Mouse (Mus musculus) heart, embryonic 10.5 days (tissue): ENCODE measurements around the gene Ap3b2. TPM values are rescaled to one million over a fixed set of nuclear protein-coding genes. Genes with fewer than 3 reads are reported as not detected.
A peak's percentile ranks its signal among the peaks of the same experiment; 100 is the strongest.

Source experiments
- DNase-seq: peaks from one replicate; pipeline ENCODE4 v3.0.0-alpha.2; 2017; ENCODE audit warnings: low spot score
- H3K27ac ChIP-seq: fragments of 300-500 bp; sonication (generic); 2 replicates; pipeline ENCODE4 v1.5.1; 2016; ENCODE audit warnings: mild to moderate bottlenecking
- H3K27me3 ChIP-seq: fragments of 300-500 bp; sonication (generic); 2 replicates; pipeline ENCODE4 v1.6.1; 2016; ENCODE audit warnings: mild to moderate bottlenecking; ENCODE audit not compliant: poor library complexity, insufficient read depth, severe bottlenecking
- H3K36me3 ChIP-seq: fragments of 300-500 bp; sonication (generic); 2 replicates; pipeline ENCODE4 v1.6.1; 2016; ENCODE audit warnings: mild to moderate bottlenecking, moderate library complexity
- H3K4me1 ChIP-seq: fragments of 300-500 bp; sonication (generic); 2 replicates; pipeline ENCODE4 v1.6.1; 2016; ENCODE audit warnings: mild to moderate bottlenecking
- H3K4me3 ChIP-seq: fragments of 300-500 bp; sonication (generic); 2 replicates; pipeline ENCODE4 v1.5.1; 2016; ENCODE audit warnings: mild to moderate bottlenecking, moderate library complexity
- H3K9me3 ChIP-seq: fragments of 300-500 bp; sonication (generic); 2 replicates; pipeline ENCODE4 v1.6.1; 2016; ENCODE audit warnings: mild to moderate bottlenecking, moderate library complexity
- WGBS: fragments of 180-500 bp; shearing (Covaris S2); methylation state at CpG from one replicate; pipeline ENCODE4 v1.1.7; 2016; 5-methylcytosine and 5-hydroxymethylcytosine counted together
- microRNA counts: library from miRNA; unstranded; fragments of <30 nt; microRNA quantifications from one replicate; lab custom pipeline; 2017
- polyA plus RNA-seq: library from polyadenylated mRNA; unstranded; fragments of >200 nt; fragmentation: Nextera tagmentation; extraction: Ambion mirVana; gene quantifications from 2 replicates; pipeline ENCODE4 v1.2.1, GENCODE M21; 2016

Gene Ap3b2
- polyA plus RNA-seq, 1 experiment from 2014 or later = 16.8 TPM

DNA sequence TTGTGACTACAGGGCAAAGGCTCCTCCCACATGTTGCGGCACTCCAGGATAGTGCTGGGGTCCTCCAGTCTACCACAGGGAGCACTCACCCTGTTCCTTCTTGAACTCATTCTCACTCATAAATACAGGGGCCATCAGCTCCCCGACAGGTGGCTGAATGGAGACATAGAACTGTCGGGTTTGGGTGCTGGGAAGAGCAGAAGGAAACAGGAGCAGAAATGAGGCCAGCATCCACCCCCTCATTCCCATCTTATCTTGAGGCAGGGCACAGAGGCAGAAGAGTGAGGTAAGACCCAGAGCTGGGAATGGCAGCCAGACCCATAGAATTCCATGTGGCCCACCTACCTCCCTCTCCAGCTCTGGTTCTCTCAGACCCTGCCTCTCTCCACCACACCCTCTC, 30.9 kb downstream of the Ap3b2 start:
- Histone ChIP-seq H3K4me3 (no peak overlapping the region), H3K27ac (no peak overlapping the region), H3K9me3 (no peaks in the 10 kb centered on the region), H3K4me1 (no peaks in the 10 kb centered on the region), H3K36me3 (0 out of 2 replicates have a peak, but pooled peaks cover 2% of the 10 kb centered on the region), H3K27me3 (peaks cover 63% of the 10 kb centered on the region)
- no peak for DNase-seq
- WGBS = 73% methylated on average over 3 of the region's 3 CpGs

DNA sequence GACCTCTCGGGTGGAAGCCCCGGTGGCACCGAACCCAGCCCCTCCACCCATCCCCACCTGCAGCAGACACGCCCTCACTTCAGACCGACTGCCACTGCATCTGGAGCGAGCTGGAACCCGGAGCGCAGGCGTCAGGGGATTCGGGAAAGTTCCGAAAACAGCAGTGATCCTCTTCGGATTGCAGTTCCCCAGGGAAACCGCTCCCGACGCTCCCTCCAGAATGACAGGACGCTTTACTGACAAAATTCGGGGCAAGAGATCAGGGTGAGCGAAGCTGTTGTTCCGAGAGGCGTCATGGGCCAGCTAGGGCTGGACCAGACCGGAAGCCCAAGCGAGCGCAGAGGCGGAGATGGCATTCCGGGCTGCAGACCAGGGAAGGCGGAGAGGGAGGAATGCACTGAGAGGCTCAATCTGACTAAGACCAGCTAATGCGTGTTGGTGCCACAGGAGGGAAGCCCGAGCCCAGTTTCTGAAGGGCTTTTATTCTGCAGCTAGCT, 38.5 kb downstream of the Ap3b2 start, which contains the start of gene Cpeb1:
TSS of gene Cpeb1 (minus strand) at position 311 of the 497 bp plus-strand sequence.
- Histone ChIP-seq H3K4me3 (peak within 1 kb of the TSS; percentile 68), H3K9me3 (no peaks in the 10 kb centered on the region), H3K27ac (peak within 1 kb of the TSS; percentile 76), H3K4me1 (peaks cover 27% of the 10 kb centered on the region), H3K27me3 (peaks cover 90% of the 10 kb centered on the region), H3K36me3 (no peaks in the 10 kb centered on the region)
- DNase-seq = peak; percentile 83
- WGBS = 2% methylated on average over 28 of the region's 28 CpGs

DNA sequence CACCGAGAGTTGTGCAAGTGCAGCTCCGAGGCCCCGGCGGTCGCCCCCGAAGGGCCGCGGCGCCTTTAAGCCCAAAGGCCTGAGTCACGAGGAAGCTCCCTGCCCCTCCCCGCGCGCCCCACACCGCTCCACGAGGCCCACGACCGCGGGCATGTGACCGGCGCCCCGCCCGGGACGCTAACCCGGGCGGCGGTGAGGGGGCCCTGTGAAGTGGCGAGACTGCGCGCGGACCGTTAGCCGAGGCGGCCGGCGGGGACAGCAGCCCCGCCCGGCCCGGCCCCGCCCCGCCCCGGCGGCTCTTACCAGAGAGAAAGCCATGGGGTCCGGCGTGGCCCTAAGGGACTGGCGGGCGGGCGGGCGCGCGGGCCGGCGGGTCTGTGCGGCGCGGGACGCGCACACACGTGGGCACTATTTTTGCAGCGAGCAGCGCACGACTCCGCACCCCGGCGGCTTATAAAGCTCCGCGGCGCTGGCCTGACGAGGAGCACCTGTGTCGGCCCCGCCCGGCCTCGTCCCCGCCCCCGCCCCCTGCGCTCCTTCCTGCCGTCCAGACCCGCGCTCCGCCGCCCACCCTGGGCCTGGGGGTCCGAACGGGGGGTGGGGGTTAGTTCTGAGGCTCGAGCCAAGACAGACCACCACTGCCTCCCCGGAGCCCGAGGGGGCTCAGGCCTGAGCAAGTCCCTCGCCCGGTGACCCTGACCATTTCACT, 39.2 kb downstream of the Ap3b2 start:
- H3K27ac ChIP-seq = peak overlapping the region; percentile 76
- 1% methylated on average over 74 of the region's 87 CpGs for WGBS

DNA sequence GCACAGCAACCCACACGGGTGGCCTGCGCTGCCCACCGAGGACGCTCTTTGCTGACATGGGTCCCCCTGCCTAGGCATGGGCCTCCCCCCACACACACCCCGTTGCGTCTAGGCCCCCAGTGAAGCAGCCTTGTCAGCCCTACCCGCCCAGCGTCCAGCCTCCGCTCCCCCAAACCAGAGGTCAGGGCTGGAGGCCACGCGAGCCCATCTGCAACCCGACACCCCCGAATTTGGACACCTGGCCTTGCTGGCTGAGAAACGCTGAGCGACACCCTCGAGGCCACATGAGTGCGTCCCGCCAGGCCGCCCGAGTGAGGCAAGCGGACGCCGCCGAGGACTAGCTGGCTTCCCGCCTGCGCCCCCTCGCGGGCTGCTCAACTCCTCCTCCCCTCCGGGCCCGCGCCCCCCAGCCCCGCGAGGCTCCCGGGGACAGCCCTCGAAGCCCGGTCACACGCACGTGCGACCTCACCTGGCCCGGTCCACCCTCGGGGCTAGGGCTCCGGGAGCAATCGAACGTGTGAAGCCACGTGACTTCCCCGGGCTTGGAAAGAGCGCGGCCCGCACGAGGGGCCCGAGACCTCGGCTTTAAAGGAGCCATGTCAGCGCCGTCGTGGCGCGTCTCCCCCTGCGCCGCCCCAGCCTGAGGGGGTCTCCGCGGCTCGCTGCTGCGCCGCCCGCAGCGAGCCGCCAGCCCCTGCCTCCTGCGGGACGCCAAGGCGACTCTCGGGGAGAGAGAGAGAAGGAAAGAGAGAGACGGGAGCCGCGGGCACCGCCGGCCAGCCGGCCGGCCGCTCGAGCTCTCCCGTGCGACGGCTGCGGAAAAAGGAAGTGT, 40.1 kb downstream of the Ap3b2 start:
- Histone ChIP-seq H3K27ac (peak overlapping the region; percentile 76), H3K4me3 (peak overlapping the region; percentile 68), H3K36me3 (no peaks in the 10 kb centered on the region), H3K4me1 (peaks cover 27% of the 10 kb centered on the region), H3K9me3 (no peaks in the 10 kb centered on the region), H3K27me3 (peaks cover 85% of the 10 kb centered on the region)
- DNase-seq = no peak
- 6% methylated on average over 84 of the region's 84 CpGs for WGBS

More for the DNA sequence above, 39.2 kb downstream of the Ap3b2 start:
- no peak for DNase-seq
- H3K27me3 ChIP-seq = peaks cover 94% of the 10 kb centered on the region
- peak overlapping the region; percentile 68 for H3K4me3 ChIP-seq
- H3K4me1 ChIP-seq = peaks cover 27% of the 10 kb centered on the region
- H3K9me3 ChIP-seq = no peaks in the 10 kb centered on the region
- no peaks in the 10 kb centered on the region for H3K36me3 ChIP-seq

DNA sequence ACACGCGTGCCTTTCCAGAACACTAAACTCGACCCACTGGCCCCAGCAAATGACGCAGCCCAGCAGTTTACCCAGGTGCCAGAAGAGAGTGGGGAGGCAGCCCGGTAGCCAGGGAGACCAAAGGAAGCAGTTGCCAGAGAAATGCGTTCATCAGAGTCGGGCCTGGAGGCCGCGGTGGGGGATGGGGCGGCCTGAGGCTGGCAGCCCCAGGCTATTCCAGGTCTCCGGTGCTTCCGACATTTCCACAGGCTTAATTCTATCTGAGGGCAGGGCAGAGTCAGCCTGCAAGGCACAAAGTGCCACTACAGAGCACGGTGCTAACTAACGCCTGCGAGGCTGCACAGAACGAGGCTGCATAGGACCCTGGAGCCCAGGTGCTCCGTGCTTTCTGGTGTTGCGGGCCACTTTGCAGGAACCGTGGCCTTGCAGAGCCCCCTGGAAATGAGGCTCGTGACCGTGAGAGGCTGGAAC, 40.7 kb downstream of the Ap3b2 start:
- Histone ChIP-seq H3K4me3 (peak overlapping the region; percentile 68), H3K9me3 (no peaks in the 10 kb centered on the region), H3K36me3 (no peaks in the 10 kb centered on the region), H3K4me1 (peaks cover 27% of the 10 kb centered on the region), H3K27me3 (peaks cover 79% of the 10 kb centered on the region), H3K27ac (no peak overlapping the region)
- DNase-seq = no peak
- WGBS = 5% methylated on average over 21 of the region's 21 CpGs

MicroRNA genes within 50 kb of the gene (microRNA counts, 519-probe panel; counts per million panel counts)
- microRNA mmu-miR-1839-3p (lab: Ali Mortazavi, UCI) = not detected
- microRNA mmu-miR-1839-5p (lab: Ali Mortazavi, UCI) = 1,887 counts per million, percentile 3 among the panel's probes with 10 or more counts

Other genes with a start within 250 kb of the Ap3b2 start
- 906 and 1,028 TPM in 2 replicates for gene Rps17, start 148.7 kb downstream of the Ap3b2 start, polyA plus RNA-seq
- gene Cpeb1, start 38.5 kb downstream of the Ap3b2 start, polyA plus RNA-seq = 1.8 and 3.1 TPM in 2 replicates
- gene BC048679, start 4.4 kb upstream of the Ap3b2 start, polyA plus RNA-seq = not detected in 2 replicates
- 39.8 and 79.8 TPM in 2 replicates for gene Fsd2, start 73.0 kb upstream of the Ap3b2 start, polyA plus RNA-seq
- 3.9 and 4.0 TPM in 2 replicates for gene Whamm, start 77.3 kb upstream of the Ap3b2 start, polyA plus RNA-seq
- 119 and 154 TPM in 2 replicates for gene Homer2, start 213.6 kb upstream of the Ap3b2 start, polyA plus RNA-seq